Mouse (Mus musculus) heart, postnatal 0 days (tissue): ENCODE measurements around the gene Slc2a9. TPM values are rescaled to one million over a fixed set of nuclear protein-coding genes. Genes with fewer than 3 reads are reported as not detected.

Experiments
- ATAC-seq: fragments of 200-750 bp; cut with Nextera tagmentation; 2 replicates; pipeline ENCODE4 v1.8.0; 2017; ENCODE audit warnings: low read depth, moderate number of reproducible peaks, moderate library complexity; ENCODE audit not compliant: insufficient read depth
- DNase-seq: peaks from one replicate; pipeline ENCODE4 v3.0.0-alpha.2; 2016; ENCODE audit warnings: low spot score
- H3K27ac ChIP-seq: fragments of 300-500 bp; sonication (generic); 2 replicates; pipeline ENCODE4 v1.5.1; 2014; ENCODE audit warnings: low read depth, mild to moderate bottlenecking
- H3K27me3 ChIP-seq: fragments of 300-500 bp; sonication (generic); 2 replicates; pipeline ENCODE4 v1.6.1; 2014; ENCODE audit warnings: low read length, mixed read lengths; ENCODE audit not compliant: control insufficient read depth, insufficient read depth
- H3K36me3 ChIP-seq: fragments of 300-500 bp; sonication (generic); replicated peaks from 2 replicates; pipeline ENCODE4 v1.6.1; 2014; ENCODE audit warnings: low read length, mixed read lengths; ENCODE audit not compliant: control insufficient read depth, insufficient read depth
- H3K4me1 ChIP-seq: fragments of 300-500 bp; sonication (generic); 2 replicates; pipeline ENCODE4 v1.6.1; 2014; ENCODE audit warnings: antibody characterized with exemption; ENCODE audit not compliant: control insufficient read depth, insufficient read depth
- H3K4me2 ChIP-seq: fragments of 300-500 bp; sonication (generic); 2 replicates; pipeline ENCODE4 v1.6.1; 2014; ENCODE audit warnings: low read depth, mild to moderate bottlenecking, low read length, moderate library complexity
- H3K4me3 ChIP-seq: fragments of 300-500 bp; sonication (generic); 2 replicates; pipeline ENCODE4 v1.5.1; 2014; ENCODE audit warnings: low read depth, low read length
- H3K9ac ChIP-seq: fragments of 300-500 bp; sonication (generic); replicated peaks from 2 replicates; pipeline ENCODE4 v1.6.1; 2014; ENCODE audit warnings: low read depth, low read length, mixed read lengths
- H3K9me3 ChIP-seq: fragments of 300-500 bp; sonication (generic); replicated peaks from 2 replicates; pipeline ENCODE4 v1.6.1; 2016; ENCODE audit warnings: low read length; ENCODE audit not compliant: control insufficient read depth
- CTCF ChIP-seq: IDR thresholded peaks from 2 replicates; pipeline ENCODE4 v1.5.1; 2016; ENCODE audit warnings: antibody characterized with exemption, control low read depth, low read depth
- EP300 ChIP-seq: IDR thresholded peaks from 2 replicates; pipeline ENCODE4 v1.6.1; 2016; ENCODE audit warnings: antibody characterized with exemption, low read depth
- WGBS: fragments of 180-500 bp; shearing (Covaris S2); extraction: QIAGEN DNeasy Blood & Tissue Kit; methylation state at CpG from one replicate; pipeline ENCODE4 v1.1.7; 2014; 5-methylcytosine and 5-hydroxymethylcytosine counted together
- polyA plus RNA-seq: library from polyadenylated mRNA; unstranded; fragments of >200 nt; fragmentation: Nextera tagmentation; extraction: Ambion mirVana; gene quantifications from 2 replicates; pipeline ENCODE4 v1.2.1, GENCODE M21; 2015
- total RNA-seq: library from RNA; depleted of rRNA; stranded (reverse); fragments of >200 nt; gene quantifications from 2 replicates; pipeline ENCODE4 v1.2.3, GENCODE M21; 2014; ENCODE audit warnings: low replicate concordance

The Slc2a9 gene
- total and polyA plus RNA-seq, 2 experiments from 2014 or later, result 0.23 to 0.61 TPM

DNA sequence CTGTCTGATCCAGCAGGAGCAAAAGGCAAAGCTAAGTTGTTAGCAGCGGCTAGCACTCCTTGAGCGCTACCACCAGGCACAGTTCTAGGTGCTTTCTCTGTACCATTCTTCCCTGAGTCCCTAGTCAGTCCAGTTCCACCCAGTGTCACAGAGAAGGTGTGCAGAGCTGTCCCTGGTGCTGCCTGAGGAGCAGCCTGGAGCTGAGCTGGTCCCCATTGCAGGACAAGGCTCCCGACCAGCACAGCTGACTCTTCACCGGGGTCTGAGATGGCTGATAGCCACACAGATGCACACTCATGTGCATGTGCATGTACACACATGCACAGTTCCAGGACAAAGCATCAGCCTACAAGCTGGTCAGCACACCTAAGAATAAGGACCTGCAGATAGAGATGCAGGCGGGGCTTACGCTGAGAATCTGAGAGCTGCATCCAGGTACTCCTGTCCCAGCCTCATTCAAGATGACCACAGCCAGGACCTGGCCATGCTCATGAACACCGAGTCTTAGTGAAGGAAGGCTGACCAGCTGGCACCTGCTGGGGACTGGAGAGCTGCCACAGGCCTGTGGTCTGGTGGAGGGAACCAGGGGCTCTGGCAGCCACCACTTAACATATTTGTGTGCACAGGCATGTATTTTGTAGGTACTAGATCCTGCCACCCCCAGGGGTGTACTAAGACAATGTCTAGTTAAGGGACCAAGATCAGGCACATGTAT lies 25.1 kb downstream of the Slc2a9 start:
- 77% methylated on average over 7 of the region's 7 CpGs for WGBS
- H3K4me1 ChIP-seq, result peaks cover 9% of the 10 kb centered on the region; the same call in 1 of the 2 replicates
- H3K36me3 ChIP-seq, result no peaks in the 10 kb centered on the region
- H3K9ac ChIP-seq, result no peak overlapping the region
- no peak for ATAC-seq
- TF ChIP-seq EP300, result no peak
- TF ChIP-seq CTCF, result no peak
- no peaks in the 10 kb centered on the region for H3K27me3 ChIP-seq
- no peak overlapping the region for H3K27ac ChIP-seq
- no peak overlapping the region for H3K4me2 ChIP-seq
- H3K4me3 ChIP-seq, result no peak overlapping the region
- no peaks in the 10 kb centered on the region for H3K9me3 ChIP-seq
- no peak for DNase-seq

- no peak for ATAC-seq
- no peaks in the 10 kb centered on the region for H3K36me3 ChIP-seq
- TF ChIP-seq EP300 (no peak), CTCF (peak; percentile 12; the same call in 1 of the 2 replicates)
- 85% methylated on average over 25 of the region's 25 CpGs for WGBS
- no peak overlapping the region for H3K27ac ChIP-seq
- H3K27me3 ChIP-seq, result no peaks in the 10 kb centered on the region
- H3K4me2 ChIP-seq, result no peak overlapping the region
- no peak for DNase-seq
- H3K4me3 ChIP-seq, result no peak overlapping the region
- no peak overlapping the region for H3K9ac ChIP-seq
- H3K9me3 ChIP-seq, result no peaks in the 10 kb centered on the region
- H3K4me1 ChIP-seq, result peaks cover 9% of the 10 kb centered on the region; the same call in 1 of the 2 replicates
Measured at GRCm38 (mm10) chr5:38476861-38477565, 25.9 kb downstream of the Slc2a9 start.

GRCm38 (mm10) chr5:38470881-38471280 lies 32.1 kb downstream of the Slc2a9 start:
- Histone ChIP-seq H3K4me1 (no peaks in the 10 kb centered on the region), H3K27me3 (no peaks in the 10 kb centered on the region), H3K4me3 (no peak overlapping the region), H3K9ac (no peak overlapping the region), H3K36me3 (no peaks in the 10 kb centered on the region), H3K4me2 (no peak overlapping the region), H3K27ac (no peak overlapping the region), H3K9me3 (no peaks in the 10 kb centered on the region)
- TF ChIP-seq EP300 (no peak), CTCF (no peak)
- DNase-seq (no peak), ATAC-seq (no peak)
- 74% methylated on average over 6 of the region's 6 CpGs for WGBS

GRCm38 (mm10) chr5:38469891-38470578 lies 32.9 kb downstream of the Slc2a9 start:
- no peak overlapping the region for H3K4me2 ChIP-seq
- no peak overlapping the region for H3K4me3 ChIP-seq
- 25% methylated on average over 5 of the region's 5 CpGs for WGBS
- no peaks in the 10 kb centered on the region for H3K4me1 ChIP-seq
- H3K27ac ChIP-seq, result no peak overlapping the region
- no peak overlapping the region for H3K9ac ChIP-seq
- TF ChIP-seq EP300, result no peak
- TF ChIP-seq CTCF, result peak; percentile 57
- DNase-seq, result peak; percentile 21
- H3K9me3 ChIP-seq, result no peaks in the 10 kb centered on the region
- H3K36me3 ChIP-seq, result no peaks in the 10 kb centered on the region
- H3K27me3 ChIP-seq, result no peaks in the 10 kb centered on the region
- peak; percentile 64 for ATAC-seq

DNA sequence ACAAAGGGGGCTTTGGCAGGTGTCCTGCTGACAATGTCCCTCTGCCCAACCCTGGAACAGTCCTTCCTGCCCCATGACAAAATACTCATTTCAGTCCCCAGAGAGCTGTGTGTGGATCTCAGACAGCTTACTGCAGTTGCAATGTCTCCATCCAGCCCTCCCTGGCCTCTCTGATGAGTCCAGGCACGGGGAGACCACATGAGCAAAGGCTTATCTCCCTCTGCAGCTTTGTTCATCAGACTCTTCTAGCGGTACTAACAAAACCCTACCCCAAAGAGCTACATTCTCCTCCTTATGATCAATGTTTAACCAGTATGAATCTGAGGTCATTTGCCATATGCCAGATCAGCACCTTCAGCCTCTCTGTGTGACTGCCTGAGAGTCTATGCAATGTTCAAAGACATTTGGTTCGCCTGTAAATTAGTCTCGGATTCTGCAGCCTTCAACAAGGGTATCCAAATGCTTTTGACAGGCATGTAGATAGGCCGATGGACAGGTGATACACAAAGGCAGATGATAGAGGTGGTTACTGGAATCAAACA lies 36.3 kb downstream of the Slc2a9 start:
- TF ChIP-seq CTCF, result no peak
- no peak for TF ChIP-seq EP300

More for the DNA sequence above, 36.3 kb downstream of the Slc2a9 start:
- Histone ChIP-seq H3K27ac (no peak overlapping the region), H3K4me2 (no peak overlapping the region), H3K27me3 (no peaks in the 10 kb centered on the region), H3K4me1 (no peaks in the 10 kb centered on the region), H3K9me3 (no peaks in the 10 kb centered on the region), H3K9ac (no peak overlapping the region), H3K4me3 (no peak overlapping the region), H3K36me3 (no peaks in the 10 kb centered on the region)
- WGBS, result 59% methylated on average over 5 of the region's 5 CpGs
- DNase-seq (no peak), ATAC-seq (no peak)
